Mouse (Mus musculus) heart, postnatal 0 days (tissue): ENCODE results near the gene 4930539E08Rik.

Experiments used
- CTCF ChIP-seq: IDR thresholded peaks from 2 replicates; pipeline ENCODE4 v1.5.1; 2016; ENCODE audit warnings: antibody characterized with exemption, control low read depth, low read depth
- EP300 ChIP-seq: IDR thresholded peaks from 2 replicates; pipeline ENCODE4 v1.6.1; 2016; ENCODE audit warnings: antibody characterized with exemption, low read depth

GRCm38 (mm10) chr17:28870435-28870834 lies 44.7 kb downstream of the 4930539E08Rik start:
- TF ChIP-seq CTCF (no peak), EP300 (no peak)
